Mouse (Mus musculus) left cerebral cortex, adult 11 months (tissue): ENCODE measurements around the gene Tdp1.

Experiments
- DNase-seq: peaks from one replicate; pipeline ENCODE4 v3.0.0; 2022; ENCODE audit warnings: low spot score

Tdp1 gene

DNA sequence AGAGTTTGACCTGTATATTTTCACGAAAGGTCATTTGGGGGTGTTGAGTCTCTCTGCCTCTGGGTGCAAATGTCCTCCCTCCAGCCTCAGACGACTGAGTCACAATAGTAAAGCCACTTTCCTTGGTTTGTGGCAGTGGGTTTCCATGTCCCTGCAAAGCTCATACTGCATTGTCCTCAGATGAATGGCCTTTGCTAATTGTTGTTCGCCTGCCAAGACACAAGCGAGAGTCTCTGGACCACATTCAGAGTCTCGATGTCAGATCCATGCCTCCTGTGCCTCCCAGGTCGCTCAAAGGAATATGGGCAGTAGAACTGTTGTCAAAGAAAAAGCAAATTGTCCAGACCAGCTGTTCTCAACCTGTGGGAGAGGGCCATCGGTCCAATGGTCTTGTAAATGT is 116.1 kb downstream of the Tdp1 start:
- DNase-seq, result no peak

DNA sequence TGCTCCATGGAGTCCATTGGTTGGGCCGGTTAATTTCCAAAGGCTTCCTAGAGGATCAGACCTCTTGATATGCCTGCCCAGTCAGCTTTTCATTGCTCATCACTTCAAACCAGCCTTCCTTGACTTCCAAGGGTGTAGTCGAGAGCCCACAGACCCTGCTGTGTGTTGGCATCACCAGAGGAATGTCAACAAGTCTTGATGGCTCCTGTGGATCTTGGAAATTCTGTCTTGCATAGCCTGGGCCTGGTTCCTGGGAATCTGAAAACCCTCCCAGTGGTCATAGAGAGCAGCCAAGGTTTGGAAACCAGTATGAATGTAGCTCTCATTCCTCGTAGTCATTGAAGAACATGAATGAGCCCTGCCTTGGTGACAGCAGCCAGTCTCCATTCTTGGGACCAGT is 116.9 kb downstream of the Tdp1 start:
- no peak for DNase-seq

DNA sequence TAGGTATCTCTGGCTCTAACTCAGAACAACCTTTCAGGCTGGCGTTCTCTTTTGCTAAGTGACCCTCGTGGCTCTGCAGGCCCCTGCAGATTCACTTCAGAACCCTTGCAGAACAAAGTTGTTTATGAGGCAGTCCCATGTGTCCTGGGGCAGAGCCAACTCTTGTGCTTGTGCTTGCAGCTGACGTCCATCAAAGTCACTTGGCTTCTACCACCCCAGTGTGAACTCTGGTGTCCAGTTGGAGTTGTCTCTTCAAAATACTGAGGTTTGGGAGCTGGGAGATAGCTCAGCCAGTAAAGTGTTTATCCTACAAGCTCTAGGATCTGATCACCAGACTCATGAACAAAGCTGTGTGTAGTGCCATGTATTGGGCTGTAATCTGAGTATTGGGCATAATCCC is 117.6 kb downstream of the Tdp1 start:
- DNase-seq, result no peak

DNA sequence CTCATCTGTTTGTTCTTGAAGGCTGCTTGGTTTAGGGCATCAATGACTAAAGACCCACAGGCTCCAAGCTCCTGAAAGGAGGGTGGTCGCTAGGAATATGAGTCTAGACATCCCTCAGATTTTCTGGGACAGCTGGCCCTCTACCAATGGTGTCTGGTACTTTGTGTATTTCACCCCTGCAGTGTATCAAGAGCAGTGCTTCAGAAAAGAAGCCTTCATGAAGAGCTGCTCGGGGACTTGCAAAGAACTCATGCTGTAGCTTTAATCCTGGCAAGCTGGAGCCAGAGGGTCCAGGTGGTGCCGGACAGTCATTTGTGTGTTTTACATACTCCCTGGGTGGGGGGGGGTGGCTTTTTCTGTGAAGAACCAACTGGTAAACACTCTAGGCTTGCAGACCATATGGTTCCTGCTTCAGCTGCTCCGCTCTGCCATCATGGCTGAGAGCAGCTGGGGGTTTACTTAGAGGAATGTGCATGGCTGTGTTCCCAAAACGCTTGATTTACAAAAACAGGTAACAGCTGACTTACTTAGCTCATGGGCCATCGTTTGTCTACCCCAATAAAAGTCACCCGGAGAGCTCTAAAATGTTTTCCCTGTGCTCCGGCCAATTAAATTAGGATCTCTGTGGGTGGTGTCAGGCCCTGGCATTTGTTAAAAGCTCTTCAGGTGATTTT is 118.7 kb downstream of the Tdp1 start:
- no peak for DNase-seq
